ENCODE assay signal across 8 mouse cellular contexts in genomic region chr1:37122306-37122705, GRCm38 (mm10).
DNase-seq lines count a peak whose midpoint lies in the region; ATAC-seq lines count a peak whose summit lies in the region.

No protein-coding gene starts in this region.

- H3K4me3 ChIP-seq in hindbrain, embryonic 11.5 days (ENCODE audit: low read depth, low read length), result no peak overlapping the region
- no peak overlapping the region for H3K4me3 ChIP-seq in neural tube, embryonic 11.5 days (ENCODE audit: low read depth, low read length)

- peak; percentile 93 for ATAC-seq in hindbrain, embryonic 11.5 days (ENCODE audit: low FRiP score)
- ATAC-seq in neural tube, embryonic 11.5 days (ENCODE audit: insufficient read depth, low FRiP score, low TSS enrichment), result peak; percentile 50
- no peak for ATAC-seq in megakaryocyte-erythroid progenitor cell, adult 5-6 weeks (replicated peaks; ENCODE audit: low FRiP score, low TSS enrichment, poor library complexity, severe bottlenecking)

- no peaks in the 10 kb centered on the region for H3K9me3 ChIP-seq in hindbrain, embryonic 11.5 days (ENCODE audit: control insufficient read depth, low read length)
- no peaks in the 10 kb centered on the region for H3K9me3 ChIP-seq in neural tube, embryonic 11.5 days (ENCODE audit: control insufficient read depth, low read length)

- H3K4me2 ChIP-seq in hindbrain, embryonic 11.5 days (replicated peaks; ENCODE audit: low read depth, low read length), result no peak overlapping the region
- no peak overlapping the region for H3K4me2 ChIP-seq in neural tube, embryonic 11.5 days (ENCODE audit: low read depth)

- H3K27ac ChIP-seq in hindbrain, embryonic 11.5 days (ENCODE audit: low read depth, low read length), result peak overlapping the region; percentile 43
- peak overlapping the region; percentile 53; the same call in 1 of the 2 replicates for H3K27ac ChIP-seq in neural tube, embryonic 11.5 days (ENCODE audit: low read depth, low read length)

- H3K27me3 ChIP-seq in hindbrain, embryonic 11.5 days (ENCODE audit: control insufficient read depth, insufficient read depth, low read length), result no peaks in the 10 kb centered on the region
- no peaks in the 10 kb centered on the region for H3K27me3 ChIP-seq in neural tube, embryonic 11.5 days (ENCODE audit: control insufficient read depth, insufficient read depth, low read length)

- no peaks in the 10 kb centered on the region for H3K36me3 ChIP-seq in hindbrain, embryonic 11.5 days (ENCODE audit: control insufficient read depth, insufficient read depth, low read length)
- H3K36me3 ChIP-seq in neural tube, embryonic 11.5 days (ENCODE audit: control insufficient read depth, insufficient read depth, low read length), result no peaks in the 10 kb centered on the region

- DNase-seq in layer of hippocampus, postnatal 14 days (ENCODE audit: low spot score in 2 of 2), result peak; percentile 49 to 60
- no peak for DNase-seq in layer of hippocampus, adult 18-20 months (ENCODE audit: low spot score in 2 of 2)
- peak; percentile 19 for DNase-seq in embryo, embryonic 11.5 days (ENCODE audit: low read depth, low spot score)
- peak; percentile 56 for DNase-seq in hindbrain, embryonic 11.5 days (ENCODE audit: low spot score)
- peak; percentile 56 for DNase-seq in neural tube, embryonic 11.5 days (ENCODE audit: low spot score)
- DNase-seq in cerebellum, adult 18-20 months, result no peak
- no peak for DNase-seq in thymus, adult 18-20 months

- no peak overlapping the region for H3K9ac ChIP-seq in hindbrain, embryonic 11.5 days (ENCODE audit: low read depth, low read length)
- H3K9ac ChIP-seq in neural tube, embryonic 11.5 days (ENCODE audit: low read length), result no peak overlapping the region

- no peaks in the 10 kb centered on the region for H3K4me1 ChIP-seq in hindbrain, embryonic 11.5 days (replicated peaks; ENCODE audit: control insufficient read depth, insufficient read depth, low read length)
- H3K4me1 ChIP-seq in neural tube, embryonic 11.5 days (ENCODE audit: control insufficient read depth, insufficient read depth, low read length), result peaks cover 6% of the 10 kb centered on the region

- WGBS in hindbrain, embryonic 11.5 days, result 30% methylated on average over 4 of the region's 4 CpGs
- WGBS in neural tube, embryonic 11.5 days, result 45% methylated on average over 4 of the region's 4 CpGs

Comparison
In these comparisons a context has a peak if more than half of its experiments do, and no peak if none do; other contexts are left out.
1. DNase-seq: peak in layer of hippocampus, postnatal 14 days (2 of 2), embryo, embryonic 11.5 days (single experiment), hindbrain, embryonic 11.5 days (single experiment) and neural tube, embryonic 11.5 days (single experiment); none in layer of hippocampus, adult 18-20 months (0 of 2), cerebellum, adult 18-20 months (0 of 2) and thymus, adult 18-20 months (0 of 2).